Mouse (Mus musculus): ENCODE results near the gene Gars. TPM values are rescaled to one million over a fixed set of nuclear protein-coding genes. Genes with fewer than 3 reads are reported as not detected.

The Gars gene
- polyA plus RNA-seq, 1 experiment from 2014 or later: 138 TPM

DNA sequence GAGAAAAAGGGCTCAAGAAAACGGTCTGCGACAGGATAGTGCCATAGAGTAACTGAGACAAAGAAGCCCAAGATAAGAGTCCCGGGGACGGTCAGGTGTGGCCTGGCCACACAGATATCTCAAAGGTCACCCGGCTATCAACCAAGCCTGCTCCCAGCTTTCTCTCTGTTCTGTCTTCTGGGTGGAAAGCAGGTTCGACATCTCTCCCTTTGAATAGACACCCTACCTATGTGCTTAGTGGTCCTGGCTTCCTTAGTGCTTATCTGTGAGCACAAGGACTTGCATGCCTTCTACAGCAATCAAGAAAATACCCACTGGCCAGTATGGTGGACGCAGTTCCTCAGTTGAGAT, 26.6 kb downstream of the Gars start:
- H3K4me3 ChIP-seq (replicated peaks): no peak overlapping the region
- no peak for ATAC-seq (ENCODE audit: insufficient read depth, low FRiP score, low read depth)
- H3K36me3 ChIP-seq: peaks cover 36% of the 10 kb centered on the region
- 86% methylated on average over 7 of the region's 7 CpGs for WGBS
- no peak overlapping the region for H3K27ac ChIP-seq
- H3K27me3 ChIP-seq (replicated peaks): no peaks in the 10 kb centered on the region
- no peaks in the 10 kb centered on the region for H3K9me3 ChIP-seq
- H3K9ac ChIP-seq: no peak overlapping the region
- H3K4me2 ChIP-seq: no peak overlapping the region
- H3K4me1 ChIP-seq: no peaks in the 10 kb centered on the region

DNA sequence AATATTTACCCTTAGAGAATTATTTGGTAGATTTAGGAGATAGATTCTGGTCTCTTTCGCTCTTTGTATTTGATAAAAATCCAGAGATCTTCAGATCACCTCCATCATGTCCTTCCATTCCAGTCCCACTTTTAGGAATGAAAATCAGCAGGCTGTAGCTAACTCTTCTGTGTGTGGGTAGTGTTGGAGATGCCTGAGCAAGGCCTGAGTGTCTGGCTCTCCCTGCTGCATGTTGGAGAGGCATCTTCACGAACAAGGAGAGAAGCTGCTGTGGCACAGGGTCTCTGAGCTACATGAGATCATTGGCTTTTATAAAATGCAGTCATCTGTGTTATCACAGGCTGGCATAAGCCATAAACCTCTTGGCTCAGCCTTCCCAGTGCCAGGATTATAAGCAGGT, 28.1 kb downstream of the Gars start:
- Histone ChIP-seq H3K4me1 (no peaks in the 10 kb centered on the region), H3K36me3 (peaks cover 38% of the 10 kb centered on the region), H3K4me3 (replicated peaks) (no peak overlapping the region)

DNA sequence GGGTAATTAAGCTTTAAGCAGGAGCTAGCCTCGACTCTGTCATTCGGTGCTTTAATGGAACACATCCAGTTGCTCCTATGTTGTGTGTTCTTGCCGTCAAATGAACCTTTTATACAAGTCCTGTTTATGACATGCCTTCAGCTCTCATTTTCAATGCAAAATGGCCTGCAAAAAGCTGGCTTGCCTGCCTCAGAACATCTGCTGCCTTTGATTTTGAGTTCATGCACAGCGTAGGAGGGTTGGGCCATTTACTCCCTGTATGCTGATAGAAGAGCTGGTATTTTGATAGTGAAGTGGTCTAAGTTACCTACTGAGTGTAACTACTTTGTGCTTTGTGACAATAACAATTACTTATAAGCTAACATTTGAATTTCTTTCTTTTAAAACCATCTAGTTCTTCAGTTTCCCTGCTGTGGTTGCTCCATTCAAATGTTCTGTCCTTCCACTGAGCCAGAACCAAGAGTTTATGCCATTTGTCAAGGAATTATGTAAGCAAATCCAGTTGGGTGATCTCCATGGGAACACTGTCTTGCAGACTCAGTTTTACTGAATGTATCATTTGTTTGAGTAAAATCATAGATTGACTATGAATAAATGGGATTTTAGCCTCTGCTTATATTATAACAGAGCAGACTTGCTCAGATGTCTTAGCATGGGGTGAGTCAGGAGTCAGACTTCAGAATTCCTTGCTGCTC, 38.9 kb downstream of the Gars start:
- Histone ChIP-seq H3K4me3 (replicated peaks) (no peak overlapping the region), H3K4me1 (no peaks in the 10 kb centered on the region), H3K27me3 (replicated peaks) (no peaks in the 10 kb centered on the region), H3K4me2 (no peak overlapping the region), H3K9ac (no peak overlapping the region), H3K36me3 (peaks cover 42% of the 10 kb centered on the region), H3K27ac (no peak overlapping the region), H3K9me3 (no peaks in the 10 kb centered on the region)
- 68% methylated on average over 4 of the region's 4 CpGs for WGBS
- no peak for ATAC-seq (ENCODE audit: insufficient read depth, low FRiP score, low read depth)

More for the DNA sequence above, 28.1 kb downstream of the Gars start:
- no peaks in the 10 kb centered on the region for H3K9me3 ChIP-seq
- no peak for ATAC-seq (ENCODE audit: insufficient read depth, low FRiP score, low read depth)
- H3K27me3 ChIP-seq (replicated peaks): no peaks in the 10 kb centered on the region
- 91% methylated on average over 2 of the region's 2 CpGs for WGBS
- no peak overlapping the region for H3K9ac ChIP-seq
- no peak overlapping the region for H3K27ac ChIP-seq
- no peak overlapping the region for H3K4me2 ChIP-seq

DNA sequence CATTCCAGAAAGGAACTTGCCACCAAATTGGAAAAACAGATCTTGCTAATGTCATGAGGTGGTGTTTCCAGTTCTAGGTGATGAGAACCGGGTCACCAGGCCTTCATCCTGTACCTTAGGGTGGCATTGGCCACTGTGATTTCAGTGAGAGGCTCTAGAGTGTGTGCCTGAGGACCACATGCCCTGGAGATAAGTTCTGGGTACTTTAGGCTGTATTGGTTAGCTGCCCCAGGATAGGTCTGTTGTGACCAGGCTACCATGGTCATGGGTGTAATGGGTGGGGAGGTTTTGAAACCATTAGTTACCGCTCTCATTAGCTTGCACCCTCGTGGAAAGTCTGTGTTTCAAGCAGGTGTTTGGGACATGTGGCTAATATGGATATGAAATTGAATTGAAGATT, 43.6 kb downstream of the Gars start:
- 88% methylated on average over 3 of the region's 3 CpGs for WGBS
- Histone ChIP-seq H3K27me3 (replicated peaks) (no peaks in the 10 kb centered on the region), H3K9me3 (no peaks in the 10 kb centered on the region), H3K27ac (no peak overlapping the region), H3K36me3 (peaks cover 29% of the 10 kb centered on the region), H3K4me3 (replicated peaks) (no peak overlapping the region), H3K9ac (no peak overlapping the region), H3K4me1 (no peaks in the 10 kb centered on the region), H3K4me2 (no peak overlapping the region)
- no peak for ATAC-seq (ENCODE audit: insufficient read depth, low FRiP score, low read depth)

DNA sequence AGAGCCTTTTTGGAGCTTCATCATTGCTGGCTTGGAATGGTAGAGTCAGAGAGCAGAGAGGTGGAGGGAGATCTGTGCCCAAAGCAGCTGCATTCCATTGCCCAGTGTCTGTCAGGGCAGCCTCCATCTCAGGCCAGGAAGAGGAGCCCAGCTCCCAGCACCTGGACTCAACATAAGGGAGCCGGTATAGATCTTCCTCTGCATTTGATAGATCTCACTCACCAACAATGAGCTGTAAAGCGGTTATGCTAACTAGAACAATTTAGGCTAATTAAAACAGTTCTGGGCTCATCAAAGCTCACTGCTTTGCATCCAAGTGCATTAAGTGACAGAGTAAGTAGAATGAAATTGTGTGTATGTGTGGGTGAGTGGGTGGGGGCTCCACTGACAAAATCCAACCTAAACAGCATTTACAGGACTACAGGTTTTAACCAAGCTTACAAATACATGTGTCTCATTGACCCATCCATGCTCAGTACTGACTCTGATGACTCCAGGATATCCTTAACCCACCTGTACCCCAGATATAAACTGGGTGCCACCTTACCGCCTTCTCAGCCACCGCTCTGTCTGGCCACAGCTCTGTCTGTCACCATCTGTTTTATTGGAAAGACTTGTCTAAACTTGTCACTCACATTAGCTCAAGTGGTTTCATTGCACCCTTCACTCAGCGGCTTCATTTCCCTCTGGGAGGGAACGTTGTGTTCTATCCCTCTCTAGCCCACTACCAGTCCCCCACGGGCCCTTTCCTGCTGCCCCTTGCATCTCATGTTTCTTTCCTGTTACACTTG, 44.6 kb downstream of the Gars start:
- Histone ChIP-seq H3K4me2 (no peak overlapping the region), H3K27ac (no peak overlapping the region), H3K36me3 (peaks cover 22% of the 10 kb centered on the region), H3K9ac (no peak overlapping the region), H3K27me3 (replicated peaks) (no peaks in the 10 kb centered on the region), H3K4me1 (no peaks in the 10 kb centered on the region), H3K4me3 (replicated peaks) (no peak overlapping the region), H3K9me3 (no peaks in the 10 kb centered on the region)
- no peak for ATAC-seq (ENCODE audit: insufficient read depth, low FRiP score, low read depth)
- 76% methylated on average over 7 of the region's 7 CpGs for WGBS

DNA sequence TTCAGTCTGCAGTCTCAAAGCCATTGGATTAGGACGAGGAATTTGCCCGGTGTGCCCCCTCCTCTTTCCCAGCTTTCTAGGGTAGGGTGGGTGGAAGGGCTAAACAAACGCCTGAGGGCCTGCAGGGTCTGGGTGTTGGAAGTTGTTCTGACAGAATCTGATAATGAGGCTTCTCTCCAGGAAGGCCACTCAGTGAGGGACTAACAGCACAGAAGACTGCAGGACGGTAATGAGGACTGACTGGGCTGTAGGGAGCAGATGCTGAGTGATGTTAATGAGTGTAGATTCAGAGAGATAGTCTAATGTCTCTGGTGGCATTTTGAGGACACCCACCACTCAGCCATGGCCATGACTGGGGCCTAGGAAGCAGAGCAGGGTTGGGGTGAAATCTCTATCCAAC, 49.5 kb downstream of the Gars start:
- ATAC-seq (ENCODE audit: insufficient read depth, low FRiP score, low read depth): no peak
- Histone ChIP-seq H3K27me3 (replicated peaks) (no peaks in the 10 kb centered on the region), H3K4me2 (no peak overlapping the region), H3K4me1 (no peaks in the 10 kb centered on the region), H3K27ac (no peak overlapping the region), H3K9me3 (no peaks in the 10 kb centered on the region), H3K36me3 (no peaks in the 10 kb centered on the region), H3K9ac (no peak overlapping the region), H3K4me3 (replicated peaks) (no peak overlapping the region)
- WGBS: 43% methylated on average over 4 of the region's 4 CpGs

DNA sequence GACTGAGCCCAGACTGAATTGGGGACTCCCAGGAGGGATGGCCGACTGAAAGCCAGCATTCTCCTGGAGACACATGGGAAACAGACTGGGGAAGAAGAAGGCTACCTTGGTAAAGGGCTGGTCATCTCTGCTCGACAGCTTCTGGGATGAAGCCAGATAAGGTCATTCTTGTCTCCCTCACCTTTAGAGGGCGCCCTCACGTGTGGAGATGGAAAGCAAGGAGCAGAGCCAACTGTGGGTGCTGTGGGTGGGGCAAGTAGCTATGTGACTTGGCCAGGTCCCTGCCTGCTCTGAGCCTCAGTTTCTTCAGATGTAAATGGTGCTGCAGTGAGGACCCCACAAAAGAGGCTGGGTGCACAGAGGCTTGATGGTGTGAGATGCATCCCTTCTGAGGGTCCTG, 52.8 kb downstream of the Gars start:
- H3K4me1 ChIP-seq: no peaks in the 10 kb centered on the region
- no peak overlapping the region for H3K4me3 ChIP-seq (replicated peaks)
- H3K27ac ChIP-seq: no peak overlapping the region
- ATAC-seq (ENCODE audit: insufficient read depth, low FRiP score, low read depth): no peak
- H3K27me3 ChIP-seq (replicated peaks): no peaks in the 10 kb centered on the region
- no peaks in the 10 kb centered on the region for H3K9me3 ChIP-seq
- 33% methylated on average over 4 of the region's 4 CpGs for WGBS
- H3K9ac ChIP-seq: no peak overlapping the region
- H3K4me2 ChIP-seq: no peak overlapping the region
- H3K36me3 ChIP-seq: no peaks in the 10 kb centered on the region

DNA sequence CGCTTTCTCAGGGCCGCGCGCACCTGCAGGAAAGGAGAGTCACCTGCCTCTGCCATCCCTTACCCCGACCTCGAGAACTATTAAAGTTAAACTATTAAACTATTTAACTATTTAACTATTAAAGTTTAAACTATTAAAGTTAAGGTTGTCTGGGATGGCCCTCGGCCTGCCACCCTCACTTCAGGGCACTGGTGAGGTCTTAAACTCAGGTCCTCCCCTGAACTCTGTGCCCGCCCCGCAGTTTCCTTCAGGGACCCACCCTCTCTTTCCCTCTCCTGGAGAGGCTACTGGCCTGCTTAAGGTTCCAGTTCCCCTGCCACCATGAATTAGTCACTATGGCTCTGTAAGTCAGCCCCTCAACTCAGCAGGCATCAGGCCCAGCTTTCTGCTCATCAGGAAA, 53.6 kb downstream of the Gars start:
- no peak overlapping the region for H3K9ac ChIP-seq
- no peaks in the 10 kb centered on the region for H3K36me3 ChIP-seq
- ATAC-seq (ENCODE audit: insufficient read depth, low FRiP score, low read depth): no peak
- no peak overlapping the region for H3K4me3 ChIP-seq (replicated peaks)
- H3K9me3 ChIP-seq: no peaks in the 10 kb centered on the region
- no peak overlapping the region for H3K27ac ChIP-seq
- no peak overlapping the region for H3K4me2 ChIP-seq
- no peaks in the 10 kb centered on the region for H3K27me3 ChIP-seq (replicated peaks)
- 94% methylated on average over 9 of the region's 9 CpGs for WGBS
- H3K4me1 ChIP-seq: no peaks in the 10 kb centered on the region

DNA sequence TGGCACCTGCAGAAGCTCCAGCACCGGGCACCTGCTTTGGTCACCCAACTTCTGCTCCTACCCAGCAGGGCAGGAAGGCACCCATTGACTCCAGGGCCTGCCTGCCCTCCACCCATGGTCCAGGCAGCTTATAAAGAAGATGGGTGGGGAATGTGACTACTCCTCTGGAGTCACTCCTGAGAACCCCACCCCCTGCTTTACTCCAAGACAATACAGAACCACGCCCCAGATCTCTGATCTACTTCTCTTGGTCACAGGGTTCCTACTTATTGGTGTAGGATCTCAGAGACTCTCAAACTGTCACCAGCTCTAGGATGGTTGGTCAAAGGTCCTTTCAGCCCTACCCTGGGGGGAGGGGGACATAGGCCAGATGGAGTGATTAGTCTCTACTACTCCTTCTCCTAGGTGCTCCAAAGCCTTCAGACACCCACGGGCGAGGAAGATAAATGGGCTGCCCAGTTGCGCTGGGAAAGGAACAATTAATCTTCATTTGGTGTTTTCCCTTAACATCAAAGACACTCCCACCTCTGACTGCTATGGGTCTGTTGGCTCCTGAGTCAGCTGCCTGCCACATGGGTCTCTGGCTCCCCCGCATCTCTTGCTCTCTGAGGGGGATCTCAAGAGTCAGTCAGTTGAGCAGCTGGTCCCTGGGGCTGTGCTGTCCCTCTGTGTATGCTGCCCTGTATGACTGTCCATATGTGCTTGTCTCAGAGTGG, 55.8 kb downstream of the Gars start:
- Histone ChIP-seq H3K27me3 (replicated peaks) (no peaks in the 10 kb centered on the region), H3K9me3 (no peaks in the 10 kb centered on the region), H3K4me1 (no peaks in the 10 kb centered on the region), H3K36me3 (no peaks in the 10 kb centered on the region), H3K4me3 (replicated peaks) (no peak overlapping the region), H3K4me2 (no peak overlapping the region), H3K27ac (no peak overlapping the region), H3K9ac (no peak overlapping the region)
- WGBS: 32% methylated on average over 6 of the region's 6 CpGs
- no peak for ATAC-seq (ENCODE audit: insufficient read depth, low FRiP score, low read depth)

DNA sequence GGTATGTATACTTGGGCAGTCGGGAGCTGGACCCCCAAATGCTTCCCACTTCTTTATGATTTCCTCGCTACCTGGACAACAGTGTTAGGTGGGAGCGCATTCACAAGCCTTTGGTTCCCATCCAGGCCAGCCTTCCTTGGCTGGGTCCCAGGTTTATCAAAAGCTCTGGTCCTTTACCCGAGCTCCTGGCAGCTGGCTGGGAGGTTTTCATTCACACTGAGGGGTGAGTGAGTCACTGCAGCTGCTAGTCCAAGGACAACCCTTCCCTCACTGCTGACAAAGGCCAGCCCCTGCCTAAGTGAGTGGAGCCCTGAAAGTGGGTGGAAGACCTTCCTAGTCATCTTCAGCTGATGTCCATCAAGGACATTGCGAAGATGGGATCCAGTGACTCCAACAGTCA, 60.2 kb downstream of the Gars start:
- Histone ChIP-seq H3K36me3 (no peaks in the 10 kb centered on the region), H3K4me1 (no peaks in the 10 kb centered on the region), H3K9me3 (no peaks in the 10 kb centered on the region), H3K4me3 (replicated peaks) (no peak overlapping the region), H3K27ac (no peak overlapping the region), H3K9ac (no peak overlapping the region), H3K4me2 (no peak overlapping the region), H3K27me3 (replicated peaks) (no peaks in the 10 kb centered on the region)
- 49% methylated on average over 5 of the region's 5 CpGs for WGBS
- no peak for ATAC-seq (ENCODE audit: insufficient read depth, low FRiP score, low read depth)

DNA sequence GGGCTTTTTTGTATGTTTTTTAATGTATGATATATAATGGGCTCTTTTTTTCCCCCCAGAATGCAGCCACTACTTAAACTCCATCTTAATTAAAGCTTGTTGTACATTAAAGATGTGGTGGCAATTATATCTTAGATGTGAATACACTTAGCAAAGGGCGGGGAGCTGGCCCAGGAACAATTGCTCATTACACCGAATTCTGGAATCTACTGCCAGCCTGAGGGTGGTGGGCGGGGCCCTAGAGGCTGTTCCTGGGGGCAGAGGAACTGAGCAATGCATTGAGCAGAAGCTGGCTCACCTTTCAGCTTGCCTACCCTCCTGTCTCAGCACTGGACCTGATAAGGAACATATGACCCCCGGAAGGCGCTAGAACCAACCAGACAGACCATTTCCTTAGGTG, 60.8 kb downstream of the Gars start:
- Histone ChIP-seq H3K9ac (no peak overlapping the region), H3K27ac (no peak overlapping the region), H3K4me1 (no peaks in the 10 kb centered on the region), H3K4me2 (no peak overlapping the region), H3K9me3 (no peaks in the 10 kb centered on the region), H3K27me3 (replicated peaks) (no peaks in the 10 kb centered on the region), H3K4me3 (replicated peaks) (no peak overlapping the region), H3K36me3 (no peaks in the 10 kb centered on the region)
- WGBS: 68% methylated on average over 5 of the region's 5 CpGs
- ATAC-seq (ENCODE audit: insufficient read depth, low FRiP score, low read depth): no peak

DNA sequence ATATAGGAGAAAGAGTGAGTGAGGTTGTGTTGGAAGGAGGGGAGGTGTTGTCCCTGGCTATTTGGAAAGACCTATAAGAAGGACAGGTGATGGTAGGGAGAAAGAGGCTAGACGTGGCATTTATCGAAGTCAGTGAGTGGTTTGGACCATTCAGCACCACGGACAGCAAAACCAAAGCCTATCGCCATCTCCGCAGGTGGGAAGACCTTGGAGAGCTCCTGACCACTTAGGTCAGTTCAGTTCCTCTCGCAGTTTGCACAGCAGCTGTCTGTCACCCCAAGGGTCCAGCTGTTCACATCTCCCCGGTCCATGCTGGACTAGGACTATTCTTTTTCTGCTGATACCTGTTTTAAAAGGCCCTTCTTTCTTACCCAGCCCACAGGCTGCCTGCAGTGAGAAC, 70.6 kb downstream of the Gars start:
- Histone ChIP-seq H3K27me3 (replicated peaks) (no peaks in the 10 kb centered on the region; the same call in 1 of the 2 replicates), H3K36me3 (no peaks in the 10 kb centered on the region), H3K4me3 (replicated peaks) (no peak overlapping the region), H3K27ac (no peak overlapping the region), H3K9me3 (no peaks in the 10 kb centered on the region), H3K4me2 (no peak overlapping the region), H3K9ac (no peak overlapping the region), H3K4me1 (no peaks in the 10 kb centered on the region)
- WGBS: 12% methylated on average over 7 of the region's 7 CpGs
- ATAC-seq (ENCODE audit: insufficient read depth, low FRiP score, low read depth): no peak
